Mouse (Mus musculus) limb, embryonic 15.5 days (tissue): ENCODE data around the gene Galt. TPM values are rescaled to one million over a fixed set of nuclear protein-coding genes. Genes with fewer than 3 reads are reported as not detected.
A peak's percentile ranks its signal among the peaks of the same experiment; 100 is the strongest.

ENCODE experiments used
- ATAC-seq: fragments of 200-750 bp; cut with Nextera tagmentation; 2 replicates; pipeline ENCODE4 v1.8.0; 2017; ENCODE audit warnings: low read depth, moderate TSS enrichment; ENCODE audit not compliant: insufficient number of reproducible peaks, low FRiP score, low TSS enrichment
- H3K27ac ChIP-seq: fragments of 300-500 bp; sonication (generic); 2 replicates; pipeline ENCODE4 v1.5.1; 2015; ENCODE audit warnings: moderate library complexity, mild to moderate bottlenecking, inconsistent platforms
- H3K27me3 ChIP-seq: fragments of 300-500 bp; sonication (generic); 2 replicates; pipeline ENCODE4 v1.6.1; 2015; ENCODE audit warnings: inconsistent platforms
- H3K36me3 ChIP-seq: fragments of 300-500 bp; sonication (generic); 2 replicates; pipeline ENCODE4 v1.6.1; 2015; ENCODE audit warnings: inconsistent platforms
- H3K4me1 ChIP-seq: fragments of 300-500 bp; sonication (generic); 2 replicates; pipeline ENCODE4 v1.6.1; 2015; ENCODE audit warnings: inconsistent platforms
- H3K4me2 ChIP-seq: fragments of 300-500 bp; sonication (generic); 2 replicates; pipeline ENCODE4 v1.6.1; 2015; ENCODE audit warnings: mild to moderate bottlenecking, inconsistent platforms
- H3K4me3 ChIP-seq: fragments of 300-500 bp; sonication (generic); 2 replicates; pipeline ENCODE4 v1.5.1; 2015; ENCODE audit warnings: mild to moderate bottlenecking, inconsistent platforms
- H3K9ac ChIP-seq: fragments of 300-500 bp; sonication (generic); 2 replicates; pipeline ENCODE4 v1.6.1; 2015; ENCODE audit warnings: inconsistent platforms
- H3K9me3 ChIP-seq: fragments of 300-500 bp; sonication (generic); 2 replicates; pipeline ENCODE4 v1.6.1; 2016; ENCODE audit warnings: inconsistent platforms
- WGBS: fragments of 180-500 bp; shearing (Covaris S2); methylation state at CpG from one replicate; pipeline ENCODE4 v1.1.7; 2015; 5-methylcytosine and 5-hydroxymethylcytosine counted together
- polyA plus RNA-seq: library from polyadenylated mRNA; unstranded; fragments of >200 nt; fragmentation: Nextera tagmentation; extraction: Ambion mirVana; gene quantifications from 2 replicates; pipeline ENCODE4 v1.2.1, GENCODE M21; 2015

Galt gene
- polyA plus RNA-seq, 1 experiment from 2014 or later, result 38.7 TPM

DNA sequence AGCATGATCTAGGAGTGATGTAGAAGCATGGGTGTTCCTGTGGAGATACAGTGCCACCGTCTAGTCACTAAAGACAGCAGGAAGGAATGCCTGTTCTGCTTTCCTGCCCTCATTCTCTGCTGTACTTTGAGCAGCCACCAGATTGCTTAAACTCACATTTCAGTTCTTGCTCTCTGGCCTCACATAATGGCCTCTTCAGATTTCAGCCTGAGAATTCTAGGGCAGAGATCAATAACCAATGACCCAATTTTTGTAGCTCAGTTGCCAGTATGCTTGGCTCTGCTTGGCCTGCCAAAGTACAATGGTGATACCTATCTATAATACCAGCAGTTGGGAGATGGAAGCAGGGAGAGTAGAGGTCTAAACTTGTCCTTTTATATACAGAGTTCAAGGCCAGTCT is 10.0 kb upstream of the Galt start:
- Histone ChIP-seq H3K9me3 (no peaks in the 10 kb centered on the region), H3K36me3 (0 out of 2 replicates have a peak, but pooled peaks cover 5% of the 10 kb centered on the region), H3K27me3 (no peaks in the 10 kb centered on the region), H3K9ac (no peak overlapping the region), H3K4me2 (no peak overlapping the region), H3K4me1 (peaks cover 8% of the 10 kb centered on the region), H3K27ac (no peak overlapping the region), H3K4me3 (no peak overlapping the region)
- no peak for ATAC-seq
- WGBS, result 72% methylated on average over 1 of the region's 1 CpGs

DNA sequence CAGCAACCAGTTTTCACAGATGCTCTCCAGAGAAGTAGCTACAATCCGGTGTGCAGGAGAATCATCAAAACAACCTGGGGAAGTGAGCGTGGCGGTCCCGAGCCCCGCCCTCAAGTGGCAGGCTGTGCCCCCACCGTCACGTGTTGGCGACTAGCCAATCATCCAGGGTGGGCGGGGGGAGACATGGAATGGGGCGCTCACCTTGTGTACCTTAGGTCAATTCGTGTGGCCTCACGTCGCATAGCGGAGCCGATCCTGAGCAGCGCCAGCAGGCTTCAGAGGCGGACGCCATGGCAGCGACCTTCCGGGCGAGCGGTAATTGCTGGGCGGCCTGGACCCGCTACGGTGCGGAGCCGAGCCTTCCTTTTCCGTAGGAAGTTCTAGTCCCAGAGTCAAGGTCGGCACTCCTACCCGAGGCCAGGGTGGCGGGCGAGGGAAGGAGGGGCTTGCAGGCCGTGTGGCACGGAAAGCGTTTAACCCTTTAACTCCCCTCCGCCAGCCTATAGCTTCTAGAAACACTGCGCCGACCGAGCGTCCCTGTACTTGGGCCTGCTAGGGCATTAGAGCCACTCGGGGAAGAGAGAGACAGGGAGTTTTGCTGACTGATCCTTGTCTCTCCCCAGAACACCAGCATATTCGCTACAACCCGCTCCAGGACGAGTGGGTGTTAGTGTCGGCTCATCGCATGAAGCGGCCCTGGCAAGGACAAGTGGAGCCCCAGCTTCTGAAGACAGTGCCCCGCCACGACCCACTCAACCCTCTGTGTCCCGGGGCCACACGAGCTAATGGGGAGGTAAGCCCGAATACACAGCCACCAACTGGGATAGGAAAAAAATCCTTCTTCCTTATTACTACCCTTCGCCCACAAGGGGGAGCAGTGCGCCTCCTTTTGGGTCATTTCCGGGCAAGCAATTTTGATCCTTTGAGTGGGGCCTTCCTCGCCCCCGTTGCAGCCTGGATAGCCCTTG is 594 bp downstream of the Galt start, which contains the start of gene Sigmar1:
Sigmar1 (minus strand) TSS at position 820 of the 968 bp plus-strand sequence.
- under 1% methylated on average over 57 of the region's 57 CpGs for WGBS
- H3K9ac ChIP-seq, result peak within 1 kb of the TSS; percentile 68
- H3K36me3 ChIP-seq, result peaks cover 18% of the 10 kb centered on the region; the same call in 1 of the 2 replicates
- no peaks in the 10 kb centered on the region for H3K9me3 ChIP-seq
- H3K27ac ChIP-seq, result peak within 1 kb of the TSS; percentile 91
- H3K27me3 ChIP-seq, result no peaks in the 10 kb centered on the region
- H3K4me3 ChIP-seq, result peak within 1 kb of the TSS; percentile 78
- H3K4me1 ChIP-seq, result peaks cover 23% of the 10 kb centered on the region
- peak within 1 kb of the TSS; percentile 87 for H3K4me2 ChIP-seq
- peak; percentile 49 for ATAC-seq

GRCm38 (mm10) chr4:41756440-41756839 is 1.4 kb downstream of the Galt start:
- peak overlapping the region; percentile 29; the same call in 1 of the 2 replicates for H3K27ac ChIP-seq
- H3K36me3 ChIP-seq, result peaks cover 18% of the 10 kb centered on the region; the same call in 1 of the 2 replicates
- H3K4me1 ChIP-seq, result peaks cover 32% of the 10 kb centered on the region
- H3K27me3 ChIP-seq, result no peaks in the 10 kb centered on the region
- WGBS, result 75% methylated on average over 8 of the region's 8 CpGs
- H3K9ac ChIP-seq, result peak overlapping the region; percentile 18; the same call in 1 of the 2 replicates
- H3K9me3 ChIP-seq, result no peaks in the 10 kb centered on the region
- H3K4me2 ChIP-seq, result peak overlapping the region; percentile 87
- peak overlapping the region; percentile 78 for H3K4me3 ChIP-seq
- no peak for ATAC-seq

DNA sequence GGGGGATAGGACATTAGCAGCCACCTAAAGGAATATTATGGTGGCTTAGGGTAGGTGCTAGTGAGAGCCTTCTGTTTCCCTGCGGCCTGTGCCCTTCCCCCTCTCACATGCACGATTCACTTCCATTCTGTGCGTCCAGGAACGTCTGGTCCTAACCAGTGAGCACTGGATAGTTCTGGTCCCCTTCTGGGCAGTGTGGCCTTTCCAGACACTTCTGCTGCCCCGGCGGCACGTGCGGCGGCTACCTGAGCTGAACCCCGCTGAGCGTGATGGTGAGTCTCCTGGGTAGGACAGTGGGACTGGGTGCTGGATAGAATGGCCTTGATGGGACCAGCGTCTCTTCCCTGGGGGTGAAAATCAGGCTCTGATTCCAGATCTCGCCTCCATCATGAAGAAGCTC is 2.3 kb downstream of the Galt start:
- 92% methylated on average over 13 of the region's 13 CpGs for WGBS
- no peak for ATAC-seq
- Histone ChIP-seq H3K36me3 (peaks cover 18% of the 10 kb centered on the region; the same call in 1 of the 2 replicates), H3K4me3 (no peak overlapping the region), H3K27me3 (no peaks in the 10 kb centered on the region), H3K9ac (no peak overlapping the region), H3K4me2 (no peak overlapping the region), H3K9me3 (no peaks in the 10 kb centered on the region), H3K4me1 (peaks cover 40% of the 10 kb centered on the region), H3K27ac (no peak overlapping the region)

- H3K4me2 ChIP-seq, result no peak overlapping the region
- no peaks in the 10 kb centered on the region for H3K9me3 ChIP-seq
- no peak for ATAC-seq
- peaks cover 18% of the 10 kb centered on the region; the same call in 1 of the 2 replicates for H3K36me3 ChIP-seq
- H3K4me1 ChIP-seq, result peaks cover 47% of the 10 kb centered on the region
- H3K4me3 ChIP-seq, result no peak overlapping the region
- WGBS, result 67% methylated on average over 11 of the region's 11 CpGs
- H3K27me3 ChIP-seq, result no peaks in the 10 kb centered on the region
- H3K9ac ChIP-seq, result no peak overlapping the region
- H3K27ac ChIP-seq, result no peak overlapping the region
Observed at GRCm38 (mm10) chr4:41758021-41758420, 3.0 kb downstream of the Galt start.

DNA sequence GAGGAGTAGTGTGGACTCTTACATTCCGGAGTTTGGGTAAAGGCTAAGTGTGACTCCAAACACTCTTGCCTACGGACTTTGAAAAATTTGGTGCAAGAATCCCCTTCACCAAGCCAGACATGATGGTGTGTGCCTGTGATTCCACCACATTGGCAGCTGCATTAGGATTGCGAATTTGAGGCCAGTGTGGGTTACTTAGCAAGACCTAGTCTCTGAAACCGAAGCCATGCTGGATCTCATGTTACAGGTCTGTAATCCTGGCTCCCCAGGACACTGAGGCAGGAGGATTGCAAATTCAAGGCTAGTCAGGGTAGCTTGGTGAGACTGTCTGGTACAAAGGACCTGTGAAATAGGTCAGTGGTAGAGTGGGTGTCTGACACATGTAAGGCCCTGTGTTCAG is 3.7 kb downstream of the Galt start:
- peaks cover 51% of the 10 kb centered on the region for H3K4me1 ChIP-seq

DNA sequence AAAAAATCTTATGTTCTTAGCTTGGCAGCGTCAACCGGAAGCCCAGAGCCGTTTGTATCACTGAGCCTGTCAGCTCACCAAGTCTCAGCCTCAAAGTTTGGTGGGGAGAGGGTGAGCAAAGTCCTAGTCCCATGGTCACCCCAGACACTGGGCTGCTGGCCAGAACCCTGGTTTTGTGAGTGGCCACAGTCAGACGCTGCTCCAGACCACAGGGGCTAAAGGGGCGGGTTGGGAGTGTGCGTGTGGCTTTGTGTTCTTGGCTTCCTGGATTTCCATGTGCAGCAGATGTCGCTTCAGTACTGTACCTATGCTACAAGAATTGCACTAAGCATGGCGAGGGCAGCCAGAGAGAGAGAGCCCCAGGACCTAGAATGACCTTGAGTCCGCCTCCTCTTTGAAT is 4.2 kb downstream of the Galt start:
- H3K27me3 ChIP-seq, result no peaks in the 10 kb centered on the region
- H3K27ac ChIP-seq, result no peak overlapping the region
- H3K4me1 ChIP-seq, result peaks cover 54% of the 10 kb centered on the region
- no peak overlapping the region for H3K4me3 ChIP-seq
- ATAC-seq, result no peak
- no peak overlapping the region for H3K4me2 ChIP-seq
- H3K36me3 ChIP-seq, result peaks cover 18% of the 10 kb centered on the region; the same call in 1 of the 2 replicates
- 83% methylated on average over 9 of the region's 9 CpGs for WGBS
- no peaks in the 10 kb centered on the region for H3K9me3 ChIP-seq
- no peak overlapping the region for H3K9ac ChIP-seq

More for the DNA sequence above, 3.7 kb downstream of the Galt start:
- no peak overlapping the region for H3K27ac ChIP-seq
- no peak overlapping the region for H3K4me2 ChIP-seq
- ATAC-seq, result no peak
- peaks cover 18% of the 10 kb centered on the region; the same call in 1 of the 2 replicates for H3K36me3 ChIP-seq
- H3K4me3 ChIP-seq, result no peak overlapping the region
- WGBS, result 86% methylated on average over 4 of the region's 4 CpGs
- H3K27me3 ChIP-seq, result no peaks in the 10 kb centered on the region
- no peaks in the 10 kb centered on the region for H3K9me3 ChIP-seq
- no peak overlapping the region for H3K9ac ChIP-seq

DNA sequence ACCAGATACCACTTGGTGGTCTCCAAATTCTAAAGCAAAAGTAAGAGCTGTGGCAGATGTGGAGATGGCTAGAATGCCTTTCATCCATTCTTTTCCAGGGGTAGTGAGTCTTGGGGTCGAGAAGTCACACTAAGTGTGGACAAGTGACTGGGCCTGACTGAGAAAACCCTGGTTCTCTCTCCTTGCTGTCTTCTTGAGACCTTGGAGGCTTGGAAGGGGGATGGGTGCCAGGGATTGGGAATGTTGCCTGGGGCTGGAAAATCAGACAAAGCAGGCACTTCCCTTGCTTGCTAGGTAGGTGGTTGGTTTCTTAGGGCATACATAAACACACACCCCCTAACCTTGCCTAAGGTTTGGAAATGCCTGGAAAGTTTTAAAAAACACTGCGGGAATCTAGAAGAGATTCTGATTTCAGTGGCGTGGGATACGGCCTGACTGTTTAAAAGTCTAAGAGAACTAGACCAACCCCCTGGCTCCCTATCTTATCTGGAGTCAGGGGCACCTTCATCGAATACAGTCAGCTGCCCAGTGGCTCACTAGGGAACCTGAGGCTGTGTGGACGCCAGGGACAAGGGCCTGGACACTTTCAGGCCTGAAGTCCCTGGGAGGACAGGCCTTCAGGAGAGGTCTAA is 4.7 kb downstream of the Galt start:
- no peak for ATAC-seq
- Histone ChIP-seq H3K27me3 (no peaks in the 10 kb centered on the region), H3K4me1 (peaks cover 51% of the 10 kb centered on the region), H3K9ac (no peak overlapping the region), H3K4me2 (peak overlapping the region; percentile 80), H3K27ac (peak overlapping the region; percentile 94), H3K9me3 (no peaks in the 10 kb centered on the region), H3K4me3 (peak overlapping the region; percentile 62), H3K36me3 (peaks cover 18% of the 10 kb centered on the region; the same call in 1 of the 2 replicates)
- 33% methylated on average over 6 of the region's 6 CpGs for WGBS

DNA sequence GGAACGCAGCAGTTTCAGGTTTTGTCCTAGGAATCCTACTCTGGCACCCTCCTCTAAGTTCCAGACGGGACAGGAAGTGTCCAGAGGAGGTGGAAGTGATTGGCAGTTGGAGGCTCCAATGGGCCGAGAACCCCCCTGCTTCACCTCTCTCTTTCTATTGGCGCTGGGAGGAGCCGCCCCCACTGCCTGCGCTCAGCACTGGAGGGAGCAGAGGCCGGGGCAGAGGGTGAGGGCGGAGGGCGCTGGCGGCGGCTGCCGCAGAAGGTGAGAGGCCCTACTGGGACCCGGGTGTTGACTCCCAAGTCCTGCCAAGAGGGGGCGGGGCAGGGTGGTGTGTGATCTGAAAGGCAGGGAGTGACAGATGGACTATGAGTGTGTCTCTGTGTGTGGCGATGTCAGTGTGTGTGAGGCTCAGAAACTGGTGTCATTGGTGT is 5.3 kb downstream of the Galt start:
- Histone ChIP-seq H3K36me3 (peaks cover 18% of the 10 kb centered on the region; the same call in 1 of the 2 replicates), H3K4me2 (peak overlapping the region; percentile 80), H3K4me3 (peak overlapping the region; percentile 62), H3K9ac (peak overlapping the region; percentile 56), H3K27ac (peak overlapping the region; percentile 94), H3K9me3 (no peaks in the 10 kb centered on the region), H3K4me1 (peaks cover 46% of the 10 kb centered on the region), H3K27me3 (no peaks in the 10 kb centered on the region)
- peak; percentile 89 for ATAC-seq
- WGBS, result 1% methylated on average over 15 of the region's 15 CpGs

GRCm38 (mm10) chr4:41760911-41761310 is 5.9 kb downstream of the Galt start:
- WGBS, result 33% methylated on average over 4 of the region's 4 CpGs
- Histone ChIP-seq H3K36me3 (peaks cover 22% of the 10 kb centered on the region; the same call in 1 of the 2 replicates), H3K9me3 (no peaks in the 10 kb centered on the region), H3K27me3 (no peaks in the 10 kb centered on the region), H3K4me3 (peak overlapping the region; percentile 62), H3K4me2 (peak overlapping the region; percentile 80), H3K9ac (peak overlapping the region; percentile 56), H3K27ac (peak overlapping the region; percentile 94), H3K4me1 (peaks cover 46% of the 10 kb centered on the region)
- ATAC-seq, result no peak

DNA sequence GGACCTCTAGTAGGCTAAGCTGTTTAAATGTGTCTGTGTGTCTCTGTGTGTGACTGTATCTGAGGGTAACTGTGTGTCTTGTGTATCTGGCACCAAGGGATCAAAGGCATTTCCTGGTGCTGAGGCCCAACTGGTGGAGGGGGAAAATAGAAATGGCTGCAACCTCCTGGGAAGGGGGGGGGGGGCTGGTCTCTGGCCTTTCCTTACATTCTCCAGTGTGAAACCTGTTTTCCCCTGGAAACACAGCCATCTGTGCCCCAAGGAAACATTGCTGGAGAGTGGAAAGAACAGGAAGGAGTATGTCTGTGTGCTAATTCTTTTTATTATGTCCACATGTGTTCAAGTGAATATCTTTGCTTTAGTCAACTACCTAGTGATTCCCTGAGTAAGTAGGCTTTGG is 6.7 kb downstream of the Galt start:
- Histone ChIP-seq H3K27ac (peak overlapping the region; percentile 94), H3K4me1 (peaks cover 40% of the 10 kb centered on the region), H3K27me3 (no peaks in the 10 kb centered on the region), H3K4me2 (peak overlapping the region; percentile 80), H3K9ac (peak overlapping the region; percentile 56; the same call in 1 of the 2 replicates), H3K36me3 (peaks cover 27% of the 10 kb centered on the region), H3K9me3 (no peaks in the 10 kb centered on the region), H3K4me3 (peak overlapping the region; percentile 62)
- no peak for ATAC-seq
